Mouse (Mus musculus): ENCODE measurements around the gene Mavs. TPM values are rescaled to one million over a fixed set of nuclear protein-coding genes. Genes with fewer than 3 reads are reported as not detected.

The Mavs gene
- polyA plus RNA-seq, 1 experiment from 2014 or later, result 16.7 TPM

- no peak for ATAC-seq (ENCODE audit: low FRiP score, low read depth)
- no peak overlapping the region for H3K9ac ChIP-seq
- no peak overlapping the region for H3K27ac ChIP-seq
- no peak overlapping the region for H3K4me3 ChIP-seq
- no peaks in the 10 kb centered on the region for H3K4me1 ChIP-seq
- H3K4me2 ChIP-seq (replicated peaks), result no peak overlapping the region
- peaks cover 98% of the 10 kb centered on the region for H3K36me3 ChIP-seq
- no peaks in the 10 kb centered on the region for H3K9me3 ChIP-seq
- H3K27me3 ChIP-seq, result no peaks in the 10 kb centered on the region
- 86% methylated on average over 7 of the region's 7 CpGs for WGBS
Measured at GRCm38 (mm10) chr2:131242929-131243328, 9.1 kb downstream of the Mavs start.

DNA sequence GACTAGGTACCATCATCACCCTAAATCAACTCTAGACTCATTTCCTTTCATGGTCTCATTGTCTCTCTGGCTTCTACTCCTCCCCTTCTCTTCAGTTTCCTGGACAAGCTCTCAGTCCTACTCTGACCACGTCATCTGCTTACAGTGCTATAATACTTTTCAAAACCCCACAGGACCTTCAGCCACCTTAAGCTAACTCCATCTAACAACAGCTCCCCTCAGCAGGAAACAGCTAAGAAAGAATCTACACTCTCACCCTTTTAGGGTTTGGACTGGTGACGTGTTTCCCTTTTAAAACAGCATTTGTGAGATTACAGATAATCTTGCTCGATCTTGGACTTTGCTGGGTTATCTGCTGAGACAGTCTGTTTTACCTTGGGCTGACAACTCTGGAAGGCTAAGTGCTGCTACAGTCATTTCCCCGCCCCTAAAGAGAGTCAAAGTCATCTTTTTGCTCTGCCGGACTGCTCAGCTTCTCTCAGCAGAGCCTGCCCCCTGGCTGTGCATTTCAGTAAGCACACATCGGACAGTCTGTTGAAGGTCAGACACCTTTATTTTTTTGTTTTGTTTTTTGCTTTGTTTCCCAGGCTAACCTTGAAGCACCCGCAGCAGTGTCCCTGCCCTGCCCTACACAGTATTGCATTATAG is 19.9 kb downstream of the Mavs start:
- Histone ChIP-seq H3K4me3 (no peak overlapping the region), H3K27me3 (no peaks in the 10 kb centered on the region), H3K36me3 (peaks cover 2% of the 10 kb centered on the region; the same call in 1 of the 2 replicates), H3K4me1 (peaks cover 14% of the 10 kb centered on the region), H3K9me3 (no peaks in the 10 kb centered on the region), H3K9ac (no peak overlapping the region), H3K4me2 (replicated peaks) (peak overlapping the region; percentile 30), H3K27ac (peak overlapping the region; percentile 39; the same call in 1 of the 2 replicates)
- ATAC-seq (ENCODE audit: low FRiP score, low read depth), result peak; percentile 79
- WGBS, result 16% methylated on average over 7 of the region's 7 CpGs

DNA sequence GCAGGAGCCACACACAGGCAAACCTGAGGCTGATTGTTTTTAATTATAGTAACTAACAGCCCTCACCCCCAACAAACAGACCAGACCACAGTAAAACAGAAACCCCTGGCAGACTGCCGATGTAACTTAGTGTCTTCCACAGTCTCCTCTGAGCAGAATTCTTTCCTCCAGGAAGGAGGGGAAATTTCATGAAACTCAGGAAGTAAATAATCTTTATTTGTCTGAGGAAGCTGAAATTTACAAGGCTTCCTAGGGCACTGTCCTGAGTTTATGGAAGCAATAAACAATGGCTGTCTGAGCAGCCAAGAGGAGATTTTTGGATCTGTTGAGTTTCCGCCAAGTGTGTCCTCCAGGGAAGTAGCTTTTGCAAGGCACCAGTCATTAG is 20.5 kb downstream of the Mavs start:
- Histone ChIP-seq H3K27me3 (no peaks in the 10 kb centered on the region), H3K9ac (no peak overlapping the region), H3K9me3 (no peaks in the 10 kb centered on the region), H3K4me2 (replicated peaks) (peak overlapping the region; percentile 30), H3K4me1 (peaks cover 14% of the 10 kb centered on the region), H3K4me3 (no peak overlapping the region), H3K27ac (no peak overlapping the region; the same call in 1 of the 2 replicates), H3K36me3 (no peaks in the 10 kb centered on the region)
- peak; percentile 48; the same call in 1 of the 2 replicates for ATAC-seq (ENCODE audit: low FRiP score, low read depth)
- WGBS, result 24% methylated on average over 2 of the region's 2 CpGs

GRCm38 (mm10) chr2:131255738-131256137 is 21.9 kb downstream of the Mavs start:
- no peak for ATAC-seq (ENCODE audit: low FRiP score, low read depth)
- no peak overlapping the region for H3K9ac ChIP-seq
- H3K27ac ChIP-seq, result no peak overlapping the region
- H3K9me3 ChIP-seq, result no peaks in the 10 kb centered on the region
- H3K27me3 ChIP-seq, result no peaks in the 10 kb centered on the region
- no peak overlapping the region for H3K4me3 ChIP-seq
- H3K36me3 ChIP-seq, result no peaks in the 10 kb centered on the region
- peaks cover 16% of the 10 kb centered on the region for H3K4me1 ChIP-seq
- WGBS, result 49% methylated on average over 3 of the region's 3 CpGs
- no peak overlapping the region for H3K4me2 ChIP-seq (replicated peaks)

GRCm38 (mm10) chr2:131258693-131259092 is 24.8 kb downstream of the Mavs start:
- Histone ChIP-seq H3K27me3 (no peaks in the 10 kb centered on the region), H3K27ac (no peak overlapping the region), H3K9ac (no peak overlapping the region), H3K4me1 (peaks cover 21% of the 10 kb centered on the region), H3K9me3 (no peaks in the 10 kb centered on the region), H3K4me2 (replicated peaks) (no peak overlapping the region), H3K36me3 (no peaks in the 10 kb centered on the region), H3K4me3 (no peak overlapping the region)
- no peak for ATAC-seq (ENCODE audit: low FRiP score, low read depth)
- WGBS, result 67% methylated on average over 8 of the region's 8 CpGs

GRCm38 (mm10) chr2:131260544-131261307 is 26.9 kb downstream of the Mavs start:
- Histone ChIP-seq H3K9ac (no peak overlapping the region), H3K4me1 (peaks cover 31% of the 10 kb centered on the region), H3K9me3 (no peaks in the 10 kb centered on the region), H3K4me2 (replicated peaks) (no peak overlapping the region), H3K4me3 (no peak overlapping the region), H3K27me3 (no peaks in the 10 kb centered on the region), H3K36me3 (no peaks in the 10 kb centered on the region), H3K27ac (no peak overlapping the region)
- 59% methylated on average over 9 of the region's 9 CpGs for WGBS
- ATAC-seq (ENCODE audit: low FRiP score, low read depth), result no peak

GRCm38 (mm10) chr2:131261481-131262212 is 27.8 kb downstream of the Mavs start:
- peak overlapping the region; percentile 94 for H3K27ac ChIP-seq
- H3K4me3 ChIP-seq, result peak overlapping the region; percentile 76
- H3K4me1 ChIP-seq, result peaks cover 31% of the 10 kb centered on the region
- no peaks in the 10 kb centered on the region for H3K9me3 ChIP-seq
- 2% methylated on average over 10 of the region's 10 CpGs for WGBS
- peak overlapping the region; percentile 73 for H3K4me2 ChIP-seq (replicated peaks)
- no peaks in the 10 kb centered on the region for H3K36me3 ChIP-seq
- peak; percentile 74 for ATAC-seq (ENCODE audit: low FRiP score, low read depth)
- H3K9ac ChIP-seq, result peak overlapping the region; percentile 75
- H3K27me3 ChIP-seq, result no peaks in the 10 kb centered on the region

DNA sequence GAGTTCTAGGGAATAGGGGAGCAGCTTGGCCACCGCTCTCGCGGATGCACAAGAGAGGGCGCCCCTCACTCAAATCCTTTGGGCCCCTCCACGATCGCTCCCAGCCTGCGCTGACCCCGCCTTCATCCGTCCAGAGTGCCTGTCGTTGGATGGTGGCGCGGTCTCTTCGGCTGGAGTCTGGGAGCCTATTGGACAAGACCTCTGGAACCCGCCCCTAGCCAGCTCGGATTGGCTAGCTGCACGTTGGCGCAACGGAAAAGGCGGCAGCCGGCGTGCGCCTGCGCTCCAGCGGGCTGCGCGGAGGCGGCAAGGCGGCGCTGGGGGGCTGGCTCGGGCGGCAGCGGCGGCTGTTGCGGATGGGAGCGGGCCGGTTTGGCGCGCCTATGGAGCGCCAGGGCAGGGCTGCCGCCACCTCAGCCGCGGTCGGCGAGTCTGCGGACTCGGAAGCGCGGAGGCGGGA is 28.4 kb downstream of the Mavs start, which contains the start of gene Pank2:
TSS of gene Pank2 (plus strand) at position 283 of the 460 bp plus-strand sequence.
- WGBS, result under 1% methylated on average over 47 of the region's 49 CpGs
- ATAC-seq (ENCODE audit: low FRiP score, low read depth), result peak; percentile 99

DNA sequence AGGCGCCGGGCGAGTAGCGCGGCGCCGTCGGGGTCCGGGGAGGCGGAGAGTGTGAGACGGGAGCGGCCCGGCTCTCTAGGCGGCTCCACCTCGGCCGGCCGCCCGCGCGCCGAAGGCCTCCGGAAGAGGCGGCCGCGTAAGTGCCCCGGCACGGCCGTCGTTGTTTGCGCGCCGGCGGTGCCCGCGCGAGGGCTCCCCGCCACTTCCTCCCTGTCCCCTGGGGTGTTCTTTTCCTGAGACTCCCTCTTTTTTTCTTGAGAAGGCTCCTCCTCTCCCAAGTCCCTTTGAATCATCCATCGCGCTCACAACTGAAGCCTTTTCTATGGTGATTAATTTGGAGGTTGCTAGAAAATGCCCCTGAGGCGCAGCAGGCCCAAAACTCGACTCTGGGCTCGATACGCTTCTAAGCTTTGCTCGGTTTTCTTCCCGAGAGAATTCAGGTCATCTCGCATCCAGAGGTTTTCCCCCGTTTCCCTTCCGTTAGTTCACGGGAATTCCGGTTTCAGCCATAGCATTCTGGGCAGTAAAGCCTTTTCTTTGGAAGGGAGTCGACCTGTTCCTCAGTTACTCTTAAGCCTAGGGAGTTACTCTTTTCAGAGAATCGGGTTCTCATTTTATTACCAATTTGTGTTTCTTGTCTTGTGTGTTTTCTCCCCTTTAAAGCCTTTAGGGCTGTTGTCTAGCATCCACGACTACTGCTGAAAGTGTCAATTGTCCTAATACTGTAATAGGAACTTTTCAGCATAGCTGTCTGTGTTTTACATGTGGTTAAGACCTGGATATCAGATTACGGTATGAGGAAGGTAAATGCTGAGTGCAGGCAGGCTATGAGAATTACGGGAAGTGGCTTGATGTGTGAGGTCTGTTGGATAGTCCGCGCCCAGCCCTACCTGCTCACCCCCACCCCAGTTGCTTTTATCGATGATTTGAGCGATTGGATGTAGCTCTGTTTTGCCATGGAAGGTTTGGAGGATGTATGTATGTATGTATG is 29.1 kb downstream of the Mavs start:
- WGBS, result under 1% methylated on average over 58 of the region's 59 CpGs
- peak; percentile 76 for ATAC-seq (ENCODE audit: low FRiP score, low read depth)
- Histone ChIP-seq H3K27me3 (no peaks in the 10 kb centered on the region), H3K27ac (peak overlapping the region; percentile 99), H3K9ac (peak overlapping the region; percentile 98), H3K4me3 (peak overlapping the region; percentile 76), H3K36me3 (no peaks in the 10 kb centered on the region), H3K4me2 (replicated peaks) (peak overlapping the region; percentile 73), H3K9me3 (no peaks in the 10 kb centered on the region), H3K4me1 (peaks cover 31% of the 10 kb centered on the region)

More for the DNA sequence above, 28.4 kb downstream of the Mavs start, which contains the start of gene Pank2:
- Histone ChIP-seq H3K9me3 (no peaks in the 10 kb centered on the region), H3K27me3 (no peaks in the 10 kb centered on the region), H3K4me1 (peaks cover 31% of the 10 kb centered on the region), H3K4me2 (replicated peaks) (peak within 1 kb of the TSS; percentile 73), H3K27ac (peak within 1 kb of the TSS; percentile 99), H3K9ac (peak within 1 kb of the TSS; percentile 98), H3K36me3 (no peaks in the 10 kb centered on the region), H3K4me3 (peak within 1 kb of the TSS; percentile 76)

GRCm38 (mm10) chr2:131264027-131264426 is 30.2 kb downstream of the Mavs start:
- ATAC-seq (ENCODE audit: low FRiP score, low read depth), result no peak
- Histone ChIP-seq H3K27ac (no peak overlapping the region), H3K9me3 (no peaks in the 10 kb centered on the region), H3K9ac (peak overlapping the region; percentile 40; the same call in 1 of the 2 replicates), H3K4me3 (peak overlapping the region; percentile 76), H3K4me2 (replicated peaks) (peak overlapping the region; percentile 73), H3K4me1 (peaks cover 31% of the 10 kb centered on the region), H3K27me3 (no peaks in the 10 kb centered on the region), H3K36me3 (0 out of 2 replicates have a peak, but pooled peaks cover under 1% of the 10 kb centered on the region)
- WGBS, result 77% methylated on average over 6 of the region's 6 CpGs

DNA sequence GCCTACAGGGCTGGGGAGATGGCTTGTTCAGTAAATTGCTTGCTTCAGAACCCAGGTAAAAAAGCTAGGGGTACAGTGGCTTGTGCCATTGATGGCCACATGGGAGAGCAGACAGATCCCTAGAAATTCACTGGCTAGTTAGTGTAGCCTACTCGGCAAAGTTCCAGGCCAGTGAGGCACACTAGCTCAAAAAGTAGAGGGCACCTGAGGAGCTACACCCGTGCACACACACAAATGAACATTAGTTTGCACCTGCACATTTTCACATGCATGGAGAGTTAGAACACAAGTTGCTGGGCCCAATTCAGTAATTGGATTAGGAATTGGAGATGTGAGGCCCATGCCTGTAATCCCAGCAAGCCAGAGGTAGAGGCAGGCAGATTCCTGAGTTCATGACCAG is 31.2 kb downstream of the Mavs start:
- Histone ChIP-seq H3K36me3 (peaks cover 6% of the 10 kb centered on the region; the same call in 1 of the 2 replicates), H3K4me2 (replicated peaks) (peak overlapping the region; percentile 73; the same call in 1 of the 2 replicates), H3K4me3 (no peak overlapping the region), H3K27me3 (no peaks in the 10 kb centered on the region), H3K27ac (no peak overlapping the region), H3K9me3 (no peaks in the 10 kb centered on the region), H3K9ac (no peak overlapping the region), H3K4me1 (peaks cover 31% of the 10 kb centered on the region)
- 73% methylated on average over 2 of the region's 2 CpGs for WGBS
- no peak for ATAC-seq (ENCODE audit: low FRiP score, low read depth)
